Comparison of ENCODE assay signal across 11 mouse cellular contexts in genomic region chr19:38481906-38482305, GRCm38 (mm10). TPM values are rescaled to one million over a fixed set of nuclear protein-coding genes. Genes with fewer than 3 reads are reported as not detected.
DNase-seq lines count a peak whose midpoint lies in the region; ATAC-seq and TF ChIP-seq lines count a peak whose summit lies in the region.
"Had no signal": no experiment of that assay in that cellular context is flagged by ENCODE, and none has a peak within 500 bp of the region (broad histone marks: within the 10 kb centered on the region; RNA-seq: fewer than 3 reads in every experiment).

No protein-coding gene starts in this region.

- no peaks in the 10 kb centered on the region for H3K9me3 ChIP-seq in forebrain, embryonic 14.5 days (replicated peaks; ENCODE audit: control insufficient read depth, low read length)
- no peaks in the 10 kb centered on the region for H3K9me3 ChIP-seq in limb, embryonic 14.5 days (ENCODE audit: control insufficient read depth, low read length)
- H3K9me3 ChIP-seq in stomach, embryonic 15.5 days, result no peaks in the 10 kb centered on the region

- H3K9ac ChIP-seq in forebrain, embryonic 14.5 days (ENCODE audit: low read length), result peak overlapping the region; percentile 76
- H3K9ac ChIP-seq in limb, embryonic 14.5 days (ENCODE audit: low read depth, low read length, severe bottlenecking), result peak overlapping the region; percentile 86
- no peak overlapping the region for H3K9ac ChIP-seq in stomach, embryonic 15.5 days

- peaks cover 13% of the 10 kb centered on the region; the same call in 1 of the 2 replicates for H3K27me3 ChIP-seq in forebrain, embryonic 14.5 days (replicated peaks; ENCODE audit: control insufficient read depth, insufficient read depth, low read length)
- no peaks in the 10 kb centered on the region for H3K27me3 ChIP-seq in limb, embryonic 14.5 days (ENCODE audit: control insufficient read depth, insufficient read depth, low read length)
- H3K27me3 ChIP-seq in stomach, embryonic 15.5 days (replicated peaks), result 0 out of 2 replicates have a peak, but pooled peaks cover 3% of the 10 kb centered on the region

- H3K4me1 ChIP-seq in lung, adult 2 months (ENCODE audit: control insufficient read depth, insufficient read depth, low read length), result no peaks in the 10 kb centered on the region
- H3K4me1 ChIP-seq in forebrain, embryonic 14.5 days (ENCODE audit: control insufficient read depth, insufficient read depth, low read length), result peaks cover 21% of the 10 kb centered on the region; the same call in 1 of the 2 replicates
- H3K4me1 ChIP-seq in limb, embryonic 14.5 days (ENCODE audit: control insufficient read depth, insufficient read depth, low read length), result peaks cover 56% of the 10 kb centered on the region
- H3K4me1 ChIP-seq in stomach, embryonic 15.5 days, result 0 out of 2 replicates have a peak, but pooled peaks cover 14% of the 10 kb centered on the region

- H3K4me3 ChIP-seq in lung, adult 2 months (replicated peaks; ENCODE audit: extremely low read depth, low read depth, low read length), result peak overlapping the region; percentile 57
- H3K4me3 ChIP-seq in forebrain, embryonic 14.5 days (ENCODE audit: low read depth, low read length), result peak overlapping the region; percentile 64
- H3K4me3 ChIP-seq in limb, embryonic 14.5 days (replicated peaks; ENCODE audit: low read length), result peak overlapping the region; percentile 71
- H3K4me3 ChIP-seq in stomach, embryonic 15.5 days (replicated peaks), result peak overlapping the region; percentile 65
- H3K4me3 ChIP-seq: myocyte had no signal

- WGBS in lung, adult 2 months, result 20% methylated on average over 8 of the region's 8 CpGs
- WGBS in forebrain, embryonic 14.5 days, result 11% methylated on average over 8 of the region's 8 CpGs
- 16% methylated on average over 8 of the region's 8 CpGs for WGBS in limb, embryonic 14.5 days
- WGBS in stomach, embryonic 15.5 days, result 21% methylated on average over 8 of the region's 8 CpGs

- H3K36me3 ChIP-seq in forebrain, embryonic 14.5 days (ENCODE audit: control insufficient read depth, insufficient read depth, low read length), result no peaks in the 10 kb centered on the region
- no peaks in the 10 kb centered on the region for H3K36me3 ChIP-seq in limb, embryonic 14.5 days (ENCODE audit: control insufficient read depth, insufficient read depth, low read length)
- H3K36me3 ChIP-seq in stomach, embryonic 15.5 days, result no peaks in the 10 kb centered on the region

- TF ChIP-seq CTCF in lung, adult 2 months (IDR thresholded peaks at IDR 0.05; ENCODE audit: insufficient read depth, low read length), result no peak

- H3K27ac ChIP-seq in forebrain, embryonic 14.5 days (ENCODE audit: low read depth, low read length), result no peak overlapping the region
- no peak overlapping the region for H3K27ac ChIP-seq in limb, embryonic 14.5 days (replicated peaks; ENCODE audit: low read depth, low read length)
- H3K27ac ChIP-seq in stomach, embryonic 15.5 days, result no peak overlapping the region

- no peak for ATAC-seq in forebrain, embryonic 14.5 days
- ATAC-seq in limb, embryonic 14.5 days (ENCODE audit: low FRiP score, low read depth), result no peak
- no peak for ATAC-seq in stomach, embryonic 15.5 days (ENCODE audit: insufficient read depth, low FRiP score, low read depth)
- ATAC-seq in inflammation-experienced regulatory T-cells, adult 6 months, result no peak
- ATAC-seq in granulocyte monocyte progenitor cell, adult 5-6 weeks (replicated peaks; ENCODE audit: poor library complexity, severe bottlenecking), result no peak

- H3K4me2 ChIP-seq in forebrain, embryonic 14.5 days (ENCODE audit: low read length), result peak overlapping the region; percentile 95
- H3K4me2 ChIP-seq in limb, embryonic 14.5 days (replicated peaks; ENCODE audit: low read depth, low read length, severe bottlenecking), result peak overlapping the region; percentile 84
- peak overlapping the region; percentile 84 for H3K4me2 ChIP-seq in stomach, embryonic 15.5 days

- TF ChIP-seq POLR2A in lung, adult 2 months (IDR thresholded peaks at IDR 0.05; ENCODE audit: borderline replicate concordance, extremely low read depth, low read depth, low read length), result no peak
- TF ChIP-seq POLR2A in limb, embryonic 14.5 days (IDR thresholded peaks at IDR 0.05; ENCODE audit: borderline replicate concordance, extremely low read depth, insufficient read depth, insufficient read length), result no peak

- DNase-seq in lung, adult 2 months, result no peak
- DNase-seq in lung, postnatal 10 days, result no peak
- peak; percentile 39 for DNase-seq in forebrain, embryonic 14.5 days (ENCODE audit: low spot score)
- no peak for DNase-seq in limb, embryonic 14.5 days (ENCODE audit: low spot score)
- DNase-seq in frontal cortex, postnatal 25 days (ENCODE audit: low spot score in 2 of 2), result no peak
- DNase-seq: cerebellum, postnatal 36 days had no signal

RNA-seq across cellular contexts. Expression of gene Plce1, which starts 1.0 kb away (rescaled TPM):
- 5.9 and 9.0 TPM in 2 replicates for polyA plus RNA-seq in lung, adult 2 months (2012; rRNA removed)
- 3.4 and 5.1 TPM in 2 replicates for polyA plus RNA-seq in forebrain, embryonic 14.5 days (2014; fragmentation: Nextera tagmentation; extraction: Ambion mirVana)
- 10.8 and 12.6 TPM in 2 replicates for polyA plus RNA-seq in limb, embryonic 14.5 days (2012; rRNA removed)
- 13.3 and 13.4 TPM in 2 replicates for polyA plus RNA-seq in limb, embryonic 14.5 days (2014; fragmentation: Nextera tagmentation; extraction: Ambion mirVana)
- 8.7 and 9.3 TPM in 2 replicates for polyA plus RNA-seq in stomach, embryonic 15.5 days (2015; fragmentation: Nextera tagmentation; extraction: Ambion mirVana)
- under 1 TPM; 0.05 to 0.16 (median 0.05) TPM for polyA plus RNA-seq in inflammation-experienced regulatory T-cells, adult 6 months (2017; shearing (Covaris generic))
- total RNA-seq in granulocyte monocyte progenitor cell, adult 5-6 weeks (2014; fragmentation: Nextera tagmentation), result not detected in 2 replicates
- not detected in 2 replicates for total RNA-seq in granulocyte monocyte progenitor cell, adult 5-6 weeks (2017)
- total RNA-seq: MEL had no signal
